Mouse (Mus musculus) embryonic fibroblast, embryonic 13.5 days (primary cell): ENCODE measurements around the gene Dock4.
A peak's percentile ranks its signal among the peaks of the same experiment; 100 is the strongest.

ENCODE experiments used
- CTCF ChIP-seq: IDR thresholded peaks from 2 replicates; pipeline ENCODE4 v1.5.1; 2011; ENCODE audit warnings: mild to moderate bottlenecking, control low read depth, low read length, moderate library complexity, borderline replicate concordance; ENCODE audit not compliant: insufficient read depth
- POLR2A ChIP-seq: IDR thresholded peaks from 2 replicates; pipeline ENCODE4 v1.6.1; 2011; ENCODE audit warnings: low read depth, mild to moderate bottlenecking, control low read depth, low read length, moderate library complexity

DNA sequence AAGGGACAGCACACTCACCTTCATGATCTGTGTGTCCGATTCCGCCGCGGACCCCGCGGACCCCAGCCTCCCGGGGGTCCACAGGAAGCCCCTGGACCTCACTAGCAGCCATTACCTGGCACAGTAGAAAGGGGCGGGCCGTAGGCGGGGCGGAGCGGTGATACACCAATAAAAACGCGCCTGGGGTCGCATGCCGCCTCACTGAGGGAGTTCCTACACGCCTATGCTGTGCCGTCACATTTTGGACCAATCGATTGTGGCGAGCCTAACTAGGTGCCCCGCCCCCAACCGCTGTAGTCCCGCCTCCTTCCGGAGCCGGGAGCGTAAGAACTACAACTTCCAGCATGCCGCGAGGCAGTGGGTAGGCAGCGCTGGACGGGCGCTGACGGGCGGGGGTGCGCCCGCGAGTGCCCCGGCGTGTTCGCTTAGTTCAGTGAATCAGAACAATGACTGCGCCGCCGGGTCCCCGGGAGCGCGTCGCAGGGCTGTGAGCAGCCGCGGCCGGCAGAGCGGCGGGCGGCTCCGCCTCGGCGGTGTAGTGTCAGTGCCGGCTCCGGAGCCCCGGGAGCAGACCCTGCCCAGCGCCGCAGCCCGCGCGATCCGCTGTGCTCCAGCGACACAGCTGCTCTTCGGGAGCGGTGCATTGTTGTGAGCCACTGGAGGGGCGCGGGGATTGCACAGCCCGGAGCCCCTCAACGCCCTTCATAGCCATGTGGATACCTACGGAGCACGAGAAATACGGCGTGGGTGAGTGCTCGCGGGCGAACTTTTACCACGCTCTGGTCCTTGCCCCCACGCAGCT lies at the start of gene Dock4, which contains the start of gene Zfp277:
- TF ChIP-seq CTCF (no peak), POLR2A (peak; percentile 66)
